Mouse (Mus musculus) heart, adult 2 months (tissue): ENCODE measurements at regions not wholly inside any gene's neighbourhood (a gene's known extent, or its start where the extent isn't known, plus 50 kb on each side); places are given as distances from the start of the nearest gene placed in this dataset.
A peak's percentile ranks its signal among the peaks of the same experiment; 100 is the strongest.

Source experiments
- DNase-seq, 2 experiments: peaks; one replicate each; pipeline ENCODE4 v3.0.0; 2021
- H3K27ac ChIP-seq: fragments of 200-600 bp; 2 replicates; pipeline ENCODE4 v1.8.1; 2022
- H3K27me3 ChIP-seq: fragments of 200-500 bp; 2 replicates; pipeline ENCODE4 v1.6.1; 2012; ENCODE audit warnings: mild to moderate bottlenecking, low read length, inconsistent platforms, mixed read lengths; ENCODE audit not compliant: control insufficient read depth, insufficient read depth
- H3K36me3 ChIP-seq: fragments of 200-500 bp; 2 replicates; pipeline ENCODE4 v1.6.1; 2012; ENCODE audit warnings: low read length, inconsistent platforms; ENCODE audit not compliant: control insufficient read depth, insufficient read depth
- H3K4me1 ChIP-seq: fragments of 200-500 bp; 2 replicates; pipeline ENCODE4 v1.6.1; 2011; ENCODE audit warnings: low read length; ENCODE audit not compliant: control insufficient read depth, insufficient read depth
- H3K4me3 ChIP-seq: fragments of 200-600 bp; 2 replicates; pipeline ENCODE4 v1.8.1; 2022
- H3K79me2 ChIP-seq: fragments of 200-500 bp; replicated peaks from 2 replicates; pipeline ENCODE4 v1.6.1; 2012; ENCODE audit warnings: mild to moderate bottlenecking, inconsistent platforms, low read length, moderate library complexity, mixed read lengths; ENCODE audit not compliant: control insufficient read depth, insufficient read depth
- H3K9ac ChIP-seq: fragments of 200-500 bp; 2 replicates; pipeline ENCODE4 v1.6.1; 2012; ENCODE audit warnings: low read depth, mild to moderate bottlenecking, control low read depth, inconsistent platforms, low read length, mixed read lengths
- CTCF ChIP-seq: fragments of 200-600 bp; IDR thresholded peaks from 2 replicates; pipeline ENCODE4 v1.8.1; 2022; ENCODE audit warnings: antibody characterized with exemption, mild to moderate bottlenecking, moderate library complexity
- EP300 ChIP-seq: fragments of 200-500 bp; IDR thresholded peaks from 2 replicates; pipeline ENCODE4 v1.6.1; 2011; ENCODE audit warnings: low read depth, low read length, control low read depth; ENCODE audit not compliant: insufficient read depth
- POLR2A ChIP-seq: fragments of 200-500 bp; IDR thresholded peaks from 2 replicates; pipeline ENCODE4 v1.6.1; 2011; ENCODE audit warnings: mild to moderate bottlenecking, low read depth, low read length, control low read depth; ENCODE audit not compliant: insufficient read depth
- WGBS: fragments of 180-500 bp; shearing (Covaris S2); methylation state at CpG from one replicate; pipeline ENCODE4 v1.1.7; 2018; 5-methylcytosine and 5-hydroxymethylcytosine counted together
- intact Hi-C: fragments of 180-260 bp; cut with DNase I; formaldehyde crosslinking; loops from one replicate; pipeline ENCODE4 v1.15.1; 2025

GRCm38 (mm10) chr1:80854945-80855656, 96.8 kb upstream of the Dock10 start:
- no peaks in the 10 kb centered on the region for H3K79me2 ChIP-seq
- H3K9ac ChIP-seq, result no peak overlapping the region
- DNase-seq, result no peak
- no peaks in the 10 kb centered on the region for H3K36me3 ChIP-seq
- TF ChIP-seq EP300 (no peak), CTCF (no peak), POLR2A (no peak)
- no peaks in the 10 kb centered on the region for H3K27me3 ChIP-seq
- H3K4me3 ChIP-seq, result no peak overlapping the region
- H3K27ac ChIP-seq, result no peak overlapping the region
- H3K4me1 ChIP-seq, result no peaks in the 10 kb centered on the region
- intact Hi-C loops, result no loop called here
- WGBS, result 45% methylated on average over 2 of the region's 2 CpGs

GRCm38 (mm10) chr1:80854289-80854701, 96.0 kb upstream of the Dock10 start:
- no peak for TF ChIP-seq CTCF
- TF ChIP-seq EP300, result no peak
- TF ChIP-seq POLR2A, result no peak
- no peak overlapping the region for H3K27ac ChIP-seq
- H3K9ac ChIP-seq, result no peak overlapping the region
- H3K79me2 ChIP-seq, result no peaks in the 10 kb centered on the region
- H3K36me3 ChIP-seq, result no peaks in the 10 kb centered on the region
- H3K27me3 ChIP-seq, result no peaks in the 10 kb centered on the region
- no peak overlapping the region for H3K4me3 ChIP-seq
- intact Hi-C loops, result no loop called here
- DNase-seq, result no peak
- WGBS, result 9% methylated on average over 7 of the region's 7 CpGs
- no peaks in the 10 kb centered on the region for H3K4me1 ChIP-seq

GRCm38 (mm10) chr1:80852761-80853160, 94.4 kb upstream of the Dock10 start:
- H3K36me3 ChIP-seq, result no peaks in the 10 kb centered on the region
- no peak for TF ChIP-seq POLR2A
- no peak for TF ChIP-seq EP300
- no peak for TF ChIP-seq CTCF
- H3K27ac ChIP-seq, result no peak overlapping the region
- 73% methylated on average over 2 of the region's 2 CpGs for WGBS
- no peaks in the 10 kb centered on the region for H3K79me2 ChIP-seq
- DNase-seq, result no peak
- H3K4me1 ChIP-seq, result no peaks in the 10 kb centered on the region
- no peak overlapping the region for H3K4me3 ChIP-seq
- intact Hi-C loops, result no loop called here
- H3K27me3 ChIP-seq, result no peaks in the 10 kb centered on the region
- no peak overlapping the region for H3K9ac ChIP-seq

GRCm38 (mm10) chr1:80830196-80830794, 72.0 kb upstream of the Dock10 start:
- no peak for TF ChIP-seq POLR2A
- peak; percentile 65 for TF ChIP-seq CTCF
- Histone ChIP-seq H3K4me1 (no peaks in the 10 kb centered on the region), H3K4me3 (no peak overlapping the region), H3K9ac (no peak overlapping the region), H3K27me3 (no peaks in the 10 kb centered on the region; the same call in 1 of the 2 replicates), H3K79me2 (no peaks in the 10 kb centered on the region), H3K27ac (no peak overlapping the region), H3K36me3 (no peaks in the 10 kb centered on the region)
- intact Hi-C loops, result loop anchor here (2.0 kb wide), 1 partner anchor 457 kb away; no protein-coding TSS in a partner anchor
- no peak for DNase-seq

- H3K4me1 ChIP-seq, result no peaks in the 10 kb centered on the region
- no peaks in the 10 kb centered on the region for H3K36me3 ChIP-seq
- 80% methylated on average over 1 of the region's 1 CpGs for WGBS
- no peak overlapping the region for H3K27ac ChIP-seq
- H3K79me2 ChIP-seq, result no peaks in the 10 kb centered on the region
- TF ChIP-seq CTCF (no peak), POLR2A (no peak), EP300 (no peak)
- no peak overlapping the region for H3K4me3 ChIP-seq
- H3K27me3 ChIP-seq, result no peaks in the 10 kb centered on the region
- intact Hi-C loops, result no loop called here
- no peak for DNase-seq
- no peak overlapping the region for H3K9ac ChIP-seq
Observed at GRCm38 (mm10) chr1:80826383-80826782, 68.1 kb upstream of the Dock10 start.

GRCm38 (mm10) chr1:80823953-80824352, 65.6 kb upstream of the Dock10 start:
- 90% methylated on average over 3 of the region's 3 CpGs for WGBS
- H3K9ac ChIP-seq, result no peak overlapping the region
- H3K4me1 ChIP-seq, result no peaks in the 10 kb centered on the region
- intact Hi-C loops, result no loop called here
- DNase-seq, result no peak
- no peak overlapping the region for H3K27ac ChIP-seq
- no peaks in the 10 kb centered on the region for H3K79me2 ChIP-seq
- TF ChIP-seq EP300 (no peak), CTCF (no peak), POLR2A (no peak)
- H3K36me3 ChIP-seq, result no peaks in the 10 kb centered on the region
- no peak overlapping the region for H3K4me3 ChIP-seq
- H3K27me3 ChIP-seq, result no peaks in the 10 kb centered on the region
